8 mouse cellular contexts compared by ENCODE assay signal in the genomic region with DNA sequence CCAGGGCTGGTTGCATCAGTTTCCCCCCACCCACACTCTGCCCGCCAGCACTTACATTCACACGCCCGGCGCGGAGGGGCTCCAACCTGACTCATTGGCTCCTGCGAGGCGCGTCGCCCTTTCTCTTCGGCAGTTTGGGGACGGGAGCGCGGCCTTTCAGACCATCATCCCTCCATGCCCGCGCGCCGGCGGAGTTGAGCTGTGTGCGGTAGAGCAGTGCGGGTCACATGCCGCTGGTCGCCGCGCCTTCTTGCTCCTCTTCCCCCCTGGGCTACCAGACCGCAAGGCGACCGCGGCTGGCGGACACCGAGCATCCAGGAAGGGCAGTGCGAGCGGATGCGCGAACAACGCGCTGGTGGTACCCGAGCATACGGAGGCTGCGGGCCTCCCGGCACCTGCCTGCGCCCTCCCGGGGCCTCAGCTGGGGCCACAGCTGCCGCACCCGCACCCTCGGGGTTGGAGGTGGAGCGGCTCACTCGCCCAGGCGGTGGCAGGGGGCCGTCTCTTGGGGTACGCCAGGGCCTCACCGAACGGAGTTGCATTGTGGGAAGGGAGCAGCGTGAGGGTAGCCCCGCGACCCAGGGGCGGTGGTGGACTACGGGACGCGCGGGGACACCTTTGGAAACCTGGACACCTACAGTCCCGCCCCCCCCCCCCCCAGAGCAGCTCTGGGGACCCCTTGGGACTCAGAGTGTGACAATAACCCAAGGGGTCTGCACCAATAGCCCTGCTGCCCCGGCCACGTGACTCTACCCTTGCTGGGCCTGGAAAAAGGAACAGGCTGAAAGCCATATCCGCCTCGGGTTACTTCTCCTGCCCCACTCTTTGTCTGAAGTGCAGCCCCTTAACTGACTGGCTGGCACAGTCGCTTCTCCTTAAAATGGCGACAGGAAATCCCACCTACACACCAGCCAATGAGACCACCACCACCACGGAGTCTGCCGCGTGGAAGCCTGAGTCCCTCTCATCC. TPM values are rescaled to one million over a fixed set of nuclear protein-coding genes. Genes with fewer than 3 reads are reported as not detected.
DNase-seq lines count a peak whose midpoint lies in the region; ATAC-seq and TF ChIP-seq lines count a peak whose summit lies in the region.

A gene (minus strand): TSS at position 478 of the 970 bp plus-strand sequence.

- TF ChIP-seq CTCF in G1E (IDR thresholded peaks at IDR 0.05; ENCODE audit: low read depth, low read length) = no peak
- TF ChIP-seq CTCF in brain, embryonic 14.5 days (IDR thresholded peaks at IDR 0.05; ENCODE audit: borderline replicate concordance, extremely low read depth, insufficient read depth, insufficient read length) = no peak

- TF ChIP-seq POLR2A in brain, embryonic 14.5 days (IDR thresholded peaks at IDR 0.05; ENCODE audit: borderline replicate concordance, extremely low read depth, insufficient read depth, insufficient read length, poor library complexity, severe bottlenecking) = peak; percentile 55

- ATAC-seq in G1E (ENCODE audit: extremely low read depth, insufficient number of reproducible peaks, low FRiP score, poor library complexity, severe bottlenecking) = no peak
- no peak for ATAC-seq in erythroid progenitor cell, adult 5-6 weeks (replicated peaks; ENCODE audit: low FRiP score, poor library complexity, severe bottlenecking)

- intact Hi-C loops in heart, postnatal 25 days (cut with DNase I) = no loop called here

- peaks cover 46% of the 10 kb centered on the region for H3K9me3 ChIP-seq in G1E (replicated peaks)

- peak within 1 kb of the TSS; percentile 38; the same call in 1 of the 2 replicates for H3K4me3 ChIP-seq in G1E (ENCODE audit: low read depth, low read length)

- H3K27me3 ChIP-seq in G1E (ENCODE audit: insufficient read depth, low read length) = no peaks in the 10 kb centered on the region

- DNase-seq in G1E (ENCODE audit: low spot score) (no peak), adipocyte (ENCODE audit: low spot score) (no peak)
- DNase-seq in brain, embryonic 14.5 days (ENCODE audit: low read depth) = peak; percentile 96
- no peak for DNase-seq in heart, postnatal 25 days (ENCODE audit: low spot score)
- DNase-seq in layer of hippocampus, postnatal 36 days = peak; percentile 54 to 61
- DNase-seq in lung, postnatal 25 days (ENCODE audit: low spot score) = peak; percentile 24
- peak; percentile 82 for DNase-seq in retina, embryonic 14.5 days (ENCODE audit: low spot score)

- H3K4me1 ChIP-seq in G1E (ENCODE audit: insufficient read depth, low read depth, low read length) = no peaks in the 10 kb centered on the region

- no peaks in the 10 kb centered on the region for H3K36me3 ChIP-seq in G1E (replicated peaks)

RNA-seq across cellular contexts. Expression of the gene that starts here (rescaled TPM):
- total RNA-seq in G1E (2014; fragmentation: Nextera tagmentation) = not detected in 2 replicates
- 0.17 and 0.55 TPM in 2 replicates for total RNA-seq in G1E (2017)
- 0.01 TPM in 1 of 2 replicates, not detected in the other for polyA plus RNA-seq in G1E (2012)
- polyA plus RNA-seq in brain, embryonic 14.5 days (2012; rRNA removed) = 122 and 133 TPM in 2 replicates
- 10.8 and 13.0 TPM in 2 replicates for total RNA-seq in erythroid progenitor cell, adult 5-6 weeks (2015; ENCODE audit: low replicate concordance)
- 7.4 and 11.2 TPM in 2 replicates for total RNA-seq in erythroid progenitor cell, adult 5-6 weeks (2017; ENCODE audit: low replicate concordance)
- total RNA-seq in heart, postnatal 25 days (2021) = 10 to 100 TPM; 17.0 to 21.2 TPM
- total RNA-seq in layer of hippocampus, postnatal 36 days (2021) = 10 to 100 TPM; 78.3 to 79.3 TPM

Comparison
In these comparisons a context has a peak if more than half of its experiments do, and no peak if none do; other contexts are left out.
1. RNA of the gene that starts here (total RNA-seq): 78.3 to 79.3 TPM in layer of hippocampus, postnatal 36 days, 17.0 to 21.2 TPM in heart, postnatal 25 days and 7.4 to 13.0 TPM in erythroid progenitor cell, adult 5-6 weeks; 0.17 to 0.55 TPM in G1E; every median in the first group is over 4 times any median in the second.
2. RNA of the gene that starts here (polyA plus RNA-seq): 122 to 133 TPM in brain, embryonic 14.5 days; 0.01 TPM in G1E; every median in the first group is over 100 times any median in the second.
3. DNase-seq: peak in brain, embryonic 14.5 days (single experiment), layer of hippocampus, postnatal 36 days (2 of 2), lung, postnatal 25 days (single experiment) and retina, embryonic 14.5 days (single experiment); none in G1E (single experiment), heart, postnatal 25 days (single experiment) and adipocyte (single experiment).